Mouse (Mus musculus) liver, adult 2 months (tissue): ENCODE results near the gene Pdlim7.

Experiments used
- CTCF ChIP-seq: fragments of 200-500 bp; IDR thresholded peaks from 2 replicates; pipeline ENCODE4 v1.5.1; 2011; ENCODE audit warnings: low read depth, low read length, control low read depth
- POLR2A ChIP-seq: fragments of 200-500 bp; IDR thresholded peaks from 2 replicates; pipeline ENCODE4 v1.6.1; 2011; ENCODE audit warnings: low read length, control low read depth; ENCODE audit not compliant: insufficient read depth; ENCODE audit errors: extremely low read depth

DNA sequence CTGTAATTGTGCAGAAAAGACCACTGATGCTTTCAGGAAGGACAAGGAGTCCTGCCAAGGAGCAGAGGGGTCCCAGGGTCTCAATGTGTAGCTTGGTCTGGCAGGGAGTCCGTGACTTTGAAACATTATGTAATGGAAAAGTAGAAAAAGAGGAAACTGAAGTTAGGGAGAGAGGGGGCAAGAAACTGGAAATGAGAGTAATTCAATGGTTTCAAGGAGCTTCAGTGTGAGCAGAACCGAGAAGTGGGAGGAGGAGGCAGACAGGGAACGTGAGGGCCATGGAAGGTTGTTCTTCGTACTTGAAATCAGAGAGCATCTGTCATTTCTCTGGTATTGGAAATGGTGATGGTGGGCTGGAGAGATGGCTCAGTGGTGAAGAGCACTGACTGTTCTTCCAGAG, 6.1 kb upstream of the Pdlim7 start:
- no peak for TF ChIP-seq CTCF
- no peak for TF ChIP-seq POLR2A
